Mouse (Mus musculus): ENCODE measurements around the gene Svs3a.
"Not testable (repeated sequence)": the region's sequence is repeated elsewhere in the genome, so short reads cannot be mapped to it uniquely, and the experiment has no call there.

Gene Svs3a

GRCm38 (mm10) chr2:164288968-164289367 is at the start of gene Svs3a:
TSS of gene Svs3a (plus strand) at chr2:164289268.
- not testable (repeated sequence) for TF ChIP-seq GATA4 (IDR thresholded peaks at IDR 0.05; ENCODE audit: insufficient replicate concordance, low read length)

DNA sequence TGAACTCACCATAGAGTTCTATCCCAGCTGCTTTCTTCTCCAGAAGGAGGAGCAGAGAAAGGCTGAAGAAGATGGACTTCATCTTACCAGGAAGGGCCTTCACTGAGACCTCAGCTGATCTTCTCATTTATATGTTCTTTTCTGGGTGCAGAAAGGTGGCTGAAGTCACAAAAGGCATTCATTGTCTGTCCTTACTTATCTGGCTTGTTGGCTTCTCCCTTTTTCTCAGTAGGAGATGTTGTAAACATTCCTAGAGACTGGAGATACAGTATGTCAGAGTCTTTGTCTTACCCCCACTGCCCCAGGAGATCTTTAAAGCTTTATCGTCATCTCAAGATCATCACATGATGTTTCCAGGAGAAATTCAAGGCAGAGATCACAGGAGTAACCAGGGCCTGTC is 32.5 kb upstream of the Svs3a start, which contains the start of gene Svs3b:
TSS of gene Svs3b (minus strand) at position 101 of the 400 bp plus-strand sequence.
- not testable (repeated sequence) for TF ChIP-seq GATA4 (IDR thresholded peaks at IDR 0.05; ENCODE audit: insufficient replicate concordance, low read length)

DNA sequence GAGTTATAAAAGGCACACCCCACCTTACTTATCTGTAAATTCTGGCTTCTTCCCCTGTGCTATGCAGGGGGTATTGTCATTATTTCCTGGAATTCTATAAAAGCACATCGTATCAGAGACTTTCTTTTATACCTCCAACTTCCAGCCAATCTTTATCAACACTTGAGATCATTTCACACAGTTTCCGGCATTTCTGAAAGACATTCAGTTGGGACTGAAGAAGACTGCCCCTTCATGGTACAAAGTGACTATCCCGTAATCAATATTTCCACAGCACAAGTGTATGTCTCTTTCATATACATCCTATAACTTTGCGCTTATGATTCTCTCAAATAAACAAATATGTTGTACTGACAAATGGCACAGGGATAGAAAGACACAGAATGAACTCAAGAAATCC is 10.7 kb upstream of the Svs3a start, which contains the start of gene Svs4:
TSS of gene Svs4 (minus strand) at position 101 of the 400 bp plus-strand sequence.
- no peak for TF ChIP-seq GATA4 (IDR thresholded peaks at IDR 0.05; ENCODE audit: insufficient replicate concordance, low read length)

GRCm38 (mm10) chr2:164312599-164312998 is 23.5 kb downstream of the Svs3a start:
- no peak for TF ChIP-seq GATA4 (IDR thresholded peaks at IDR 0.05; ENCODE audit: insufficient replicate concordance, low read length)

DNA sequence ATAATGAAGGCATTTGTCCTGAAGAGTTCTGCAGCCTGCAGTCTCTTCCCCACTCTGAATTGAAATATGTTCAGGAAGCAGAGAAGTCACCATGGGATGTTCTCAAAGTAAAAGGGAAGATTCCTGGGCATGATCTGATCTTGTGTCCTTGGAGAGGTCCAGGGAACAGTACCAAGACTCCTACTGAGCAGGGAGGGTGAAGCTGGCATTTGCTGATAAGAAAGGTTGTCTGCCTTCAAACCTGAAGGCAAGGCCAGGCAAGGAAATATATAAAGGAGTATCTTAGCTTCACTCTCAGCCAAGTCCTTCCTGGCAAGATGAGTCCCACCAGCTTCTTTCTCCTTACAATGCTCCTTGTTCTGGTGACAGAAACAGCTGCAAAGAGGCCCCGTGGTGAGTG is 27.4 kb downstream of the Svs3a start, which contains the start of gene Svs6:
TSS of gene Svs6 (plus strand) at position 301 of the 400 bp plus-strand sequence.
- TF ChIP-seq GATA4 (IDR thresholded peaks at IDR 0.05; ENCODE audit: insufficient replicate concordance, low read length) = not testable (repeated sequence)

- no peak for TF ChIP-seq GATA4 (IDR thresholded peaks at IDR 0.05; ENCODE audit: insufficient replicate concordance, low read length)
These were observed 31.9 kb downstream of the Svs3a start for GRCm38 (mm10) chr2:164320983-164321382.

- not testable (repeated sequence) for TF ChIP-seq GATA4 (IDR thresholded peaks at IDR 0.05; ENCODE audit: insufficient replicate concordance, low read length)
These were observed 43.4 kb downstream of the Svs3a start, which contains the start of gene Svs5 for GRCm38 (mm10) chr2:164332440-164332839. TSS of gene Svs5 (plus strand) at chr2:164332740.

Measured in liver, adult (tissue).